Mouse (Mus musculus) C2C12 (cell line): ENCODE data around the gene Mtg2. TPM values are rescaled to one million over a fixed set of nuclear protein-coding genes. Genes with fewer than 3 reads are reported as not detected.

Source experiments
- H3K27me3 ChIP-seq: one replicate; pipeline ENCODE4 v1.6.1; 2011; ENCODE audit not compliant: control insufficient read depth, insufficient read depth, insufficient read length
- H3K36me3 ChIP-seq: one replicate; pipeline ENCODE4 v1.6.1; 2011; ENCODE audit not compliant: control insufficient read depth, insufficient read depth
- H3K4me3 ChIP-seq: one replicate; pipeline ENCODE4 v1.5.1; 2011; ENCODE audit warnings: mild to moderate bottlenecking, control low read depth; ENCODE audit not compliant: poor library complexity, insufficient read depth, severe bottlenecking
- H3K79me2 ChIP-seq: one replicate; pipeline ENCODE4 v1.6.1; 2011; ENCODE audit not compliant: control insufficient read depth, insufficient read depth
- H3K79me3 ChIP-seq: one replicate; pipeline ENCODE4 v1.6.1; 2011; ENCODE audit warnings: low read depth, control low read depth
- H3ac ChIP-seq: one replicate; pipeline ENCODE3; 2011; ENCODE audit warnings: low read depth; ENCODE audit not compliant: control insufficient read depth, insufficient read length
- CEBPB ChIP-seq: IDR thresholded peaks from one replicate; pipeline ENCODE4 v1.6.1; 2011; ENCODE audit warnings: low read depth, mild to moderate bottlenecking, control low read depth, moderate library complexity
- CTCF ChIP-seq: IDR thresholded peaks from one replicate; pipeline ENCODE4 v1.5.1; 2011; ENCODE audit not compliant: control insufficient read depth, insufficient read depth, insufficient read length
- FOSL1 ChIP-seq: IDR thresholded peaks from one replicate; pipeline ENCODE4 v1.8.0; 2011; ENCODE audit warnings: mild to moderate bottlenecking, low read length; ENCODE audit not compliant: poor library complexity, insufficient read depth, severe bottlenecking
- MAX ChIP-seq: IDR thresholded peaks from one replicate; pipeline ENCODE4 v1.6.1; 2011; ENCODE audit warnings: mild to moderate bottlenecking, control low read depth
- MYOD1 ChIP-seq: IDR thresholded peaks from one replicate; pipeline ENCODE4 v1.6.1; 2011; ENCODE audit warnings: low read depth; ENCODE audit not compliant: control insufficient read depth, insufficient read length
- MYOG ChIP-seq: IDR thresholded peaks from one replicate; pipeline ENCODE4 v1.6.1; 2011; ENCODE audit not compliant: control insufficient read depth, insufficient read length; ENCODE audit errors: extremely low read depth
- USF1 ChIP-seq: IDR thresholded peaks from one replicate; pipeline ENCODE4 v1.6.1; 2011; ENCODE audit warnings: low read depth, mild to moderate bottlenecking, control low read depth, moderate library complexity
- polyA plus RNA-seq: library from polyadenylated mRNA; unstranded; fragments of >200 nt; fragmentation: generic; extraction: Trizol; gene quantifications from one replicate; pipeline ENCODE4 v1.2.1, GENCODE M21; 2012; ENCODE audit warnings: missing spikeins

Mtg2 gene
- polyA plus RNA-seq, 1 experiment: 18.0 TPM

GRCm38 (mm10) chr2:180116741-180117484 is 46.5 kb downstream of the Mtg2 start:
- TF ChIP-seq USF1 (no peak), MYOD1 (no peak), CEBPB (no peak), CTCF (no peak), FOSL1 (no peak), MYOG (no peak), MAX (no peak)
- H3K79me2 ChIP-seq: no peaks in the 10 kb centered on the region
- H3K4me3 ChIP-seq: no peak overlapping the region
- no peaks in the 10 kb centered on the region for H3K27me3 ChIP-seq
- H3K79me3 ChIP-seq: no peaks in the 10 kb centered on the region
- no peak overlapping the region for H3ac ChIP-seq
- H3K36me3 ChIP-seq: no peaks in the 10 kb centered on the region

- TF ChIP-seq USF1 (no peak), MYOG (no peak), MAX (no peak), CEBPB (no peak)
- Histone ChIP-seq H3K79me2 (no peaks in the 10 kb centered on the region), H3K36me3 (no peaks in the 10 kb centered on the region), H3K27me3 (no peaks in the 10 kb centered on the region), H3K4me3 (no peak overlapping the region), H3K79me3 (no peaks in the 10 kb centered on the region), H3ac (no peak overlapping the region)
Measured at GRCm38 (mm10) chr2:180117485-180118194, 47.3 kb downstream of the Mtg2 start.

- H3K79me2 ChIP-seq: no peaks in the 10 kb centered on the region
- H3K27me3 ChIP-seq: no peaks in the 10 kb centered on the region
- no peaks in the 10 kb centered on the region for H3K79me3 ChIP-seq
- H3ac ChIP-seq: peak within 1 kb of the TSS; percentile 45
- H3K4me3 ChIP-seq: peak within 1 kb of the TSS; percentile 72
- TF ChIP-seq FOSL1 (no peak), MAX (peak; percentile 73), USF1 (peak; percentile 66)
- H3K36me3 ChIP-seq: no peaks in the 10 kb centered on the region
Measured at GRCm38 (mm10) chr2:180118661-180119438, 48.5 kb downstream of the Mtg2 start, which contains the start of gene Osbpl2. Gene Osbpl2, plus strand, starts transcription at chr2:180119306.

GRCm38 (mm10) chr2:180119439-180120291 is 49.3 kb downstream of the Mtg2 start:
- Histone ChIP-seq H3K79me2 (no peaks in the 10 kb centered on the region), H3ac (peak overlapping the region; percentile 45), H3K36me3 (no peaks in the 10 kb centered on the region), H3K27me3 (no peaks in the 10 kb centered on the region), H3K4me3 (peak overlapping the region; percentile 72), H3K79me3 (no peaks in the 10 kb centered on the region)
- TF ChIP-seq MAX: no peak

GRCm38 (mm10) chr2:180120292-180120761 is 49.9 kb downstream of the Mtg2 start:
- no peak for TF ChIP-seq CEBPB
- TF ChIP-seq MYOG: no peak
- TF ChIP-seq MYOD1: no peak
- TF ChIP-seq USF1: no peak
- TF ChIP-seq MAX: no peak
- TF ChIP-seq CTCF: no peak
- TF ChIP-seq FOSL1: no peak
- Histone ChIP-seq H3K36me3 (no peaks in the 10 kb centered on the region), H3K79me3 (no peaks in the 10 kb centered on the region), H3K27me3 (no peaks in the 10 kb centered on the region), H3K79me2 (no peaks in the 10 kb centered on the region), H3ac (no peak overlapping the region), H3K4me3 (no peak overlapping the region)
